Mouse (Mus musculus) forebrain, embryonic 14.5 days (tissue): ENCODE data around the gene Gda. TPM values are rescaled to one million over a fixed set of nuclear protein-coding genes. Genes with fewer than 3 reads are reported as not detected.

Experiments used
- ATAC-seq: fragments of 200-750 bp; cut with Nextera tagmentation; 2 replicates; pipeline ENCODE4 v1.8.0; 2017; ENCODE audit warnings: mild to moderate bottlenecking, moderate library complexity
- DNase-seq: peaks from one replicate; pipeline ENCODE4 v3.0.0-alpha.2; 2015; ENCODE audit warnings: low spot score
- H3K27ac ChIP-seq: fragments of 300-500 bp; sonication (generic); 2 replicates; pipeline ENCODE4 v1.5.1; 2014; ENCODE audit warnings: low read depth, mild to moderate bottlenecking, control low read depth, low read length, moderate library complexity
- H3K27me3 ChIP-seq: fragments of 300-500 bp; sonication (generic); replicated peaks from 2 replicates; pipeline ENCODE4 v1.6.1; 2014; ENCODE audit warnings: low read length, control low read depth, mixed read lengths; ENCODE audit not compliant: control insufficient read depth, insufficient read depth
- H3K36me3 ChIP-seq: fragments of 300-500 bp; sonication (generic); 2 replicates; pipeline ENCODE4 v1.6.1; 2014; ENCODE audit warnings: low read length, control low read depth; ENCODE audit not compliant: control insufficient read depth, insufficient read depth
- H3K4me1 ChIP-seq: fragments of 300-500 bp; sonication (generic); 2 replicates; pipeline ENCODE4 v1.6.1; 2014; ENCODE audit warnings: antibody characterized with exemption, low read length, control low read depth; ENCODE audit not compliant: control insufficient read depth, insufficient read depth
- H3K4me2 ChIP-seq: fragments of 300-500 bp; sonication (generic); 2 replicates; pipeline ENCODE4 v1.6.1; 2014; ENCODE audit warnings: mild to moderate bottlenecking, control low read depth, low read length
- H3K4me3 ChIP-seq: fragments of 300-500 bp; sonication (generic); 2 replicates; pipeline ENCODE4 v1.5.1; 2014; ENCODE audit warnings: low read depth, low read length, control low read depth
- H3K9ac ChIP-seq: fragments of 300-500 bp; sonication (generic); 2 replicates; pipeline ENCODE4 v1.6.1; 2014; ENCODE audit warnings: mild to moderate bottlenecking, low read length, control low read depth, moderate library complexity
- H3K9me3 ChIP-seq: fragments of 300-500 bp; sonication (generic); replicated peaks from 2 replicates; pipeline ENCODE4 v1.6.1; 2016; ENCODE audit warnings: low read length, control low read depth, mixed read lengths; ENCODE audit not compliant: control insufficient read depth
- WGBS: fragments of 180-500 bp; shearing (Covaris S2); extraction: QIAGEN DNeasy Blood & Tissue Kit; methylation state at CpG from one replicate; pipeline ENCODE4 v1.1.7; 2014; 5-methylcytosine and 5-hydroxymethylcytosine counted together
- polyA plus RNA-seq: library from polyadenylated mRNA; unstranded; fragments of >200 nt; fragmentation: Nextera tagmentation; extraction: Ambion mirVana; gene quantifications from 2 replicates; pipeline ENCODE4 v1.2.1, GENCODE M21; 2014

Gene Gda
- polyA plus RNA-seq, result 0.79 and 1.5 TPM in 2 replicates

GRCm38 (mm10) chr19:21473345-21473744 lies at the start of gene Gda:
Gene Gda (minus strand): TSS chr19:21473445.
- 72% methylated on average over 2 of the region's 2 CpGs for WGBS
- Histone ChIP-seq H3K9me3 (no peaks in the 10 kb centered on the region), H3K27me3 (peaks cover 11% of the 10 kb centered on the region; the same call in 1 of the 2 replicates), H3K4me3 (peak within 1 kb of the TSS; percentile 37), H3K27ac (no peak within 1 kb of the TSS), H3K4me1 (no peaks in the 10 kb centered on the region), H3K36me3 (no peaks in the 10 kb centered on the region), H3K4me2 (peak within 1 kb of the TSS; percentile 73), H3K9ac (peak within 1 kb of the TSS; percentile 45; the same call in 1 of the 2 replicates)
- ATAC-seq (no peak), DNase-seq (no peak)

- no peaks in the 10 kb centered on the region for H3K4me1 ChIP-seq
- DNase-seq (no peak), ATAC-seq (no peak)
- no peak overlapping the region for H3K4me3 ChIP-seq
- H3K9ac ChIP-seq, result no peak overlapping the region
- H3K4me2 ChIP-seq, result no peak overlapping the region
- no peaks in the 10 kb centered on the region for H3K27me3 ChIP-seq
- H3K27ac ChIP-seq, result no peak overlapping the region
- 75% methylated on average over 2 of the region's 2 CpGs for WGBS
- no peaks in the 10 kb centered on the region for H3K9me3 ChIP-seq
- H3K36me3 ChIP-seq, result no peaks in the 10 kb centered on the region
Observed at GRCm38 (mm10) chr19:21520280-21520679, 47.0 kb upstream of the Gda start.

- no peak overlapping the region for H3K27ac ChIP-seq
- H3K9ac ChIP-seq, result no peak overlapping the region
- H3K36me3 ChIP-seq, result no peaks in the 10 kb centered on the region
- H3K4me3 ChIP-seq, result no peak overlapping the region
- H3K4me2 ChIP-seq, result no peak overlapping the region
- H3K27me3 ChIP-seq, result no peaks in the 10 kb centered on the region
- peak; percentile 45 for DNase-seq
- no peaks in the 10 kb centered on the region for H3K9me3 ChIP-seq
- 66% methylated on average over 3 of the region's 3 CpGs for WGBS
- ATAC-seq, result no peak
- no peaks in the 10 kb centered on the region for H3K4me1 ChIP-seq
Observed at GRCm38 (mm10) chr19:21510116-21510515, 36.9 kb upstream of the Gda start.

GRCm38 (mm10) chr19:21507561-21508232 lies 34.5 kb upstream of the Gda start:
- no peak overlapping the region for H3K4me3 ChIP-seq
- H3K36me3 ChIP-seq, result no peaks in the 10 kb centered on the region
- no peak overlapping the region for H3K9ac ChIP-seq
- H3K9me3 ChIP-seq, result no peaks in the 10 kb centered on the region
- no peak overlapping the region for H3K4me2 ChIP-seq
- no peak for DNase-seq
- 85% methylated on average over 7 of the region's 7 CpGs for WGBS
- H3K4me1 ChIP-seq, result no peaks in the 10 kb centered on the region
- H3K27me3 ChIP-seq, result no peaks in the 10 kb centered on the region
- no peak overlapping the region for H3K27ac ChIP-seq
- no peak for ATAC-seq

- Histone ChIP-seq H3K4me3 (no peak overlapping the region), H3K9me3 (no peaks in the 10 kb centered on the region), H3K27me3 (no peaks in the 10 kb centered on the region), H3K4me2 (no peak overlapping the region), H3K27ac (no peak overlapping the region), H3K9ac (no peak overlapping the region), H3K36me3 (no peaks in the 10 kb centered on the region), H3K4me1 (no peaks in the 10 kb centered on the region)
- DNase-seq (no peak), ATAC-seq (no peak)
- 90% methylated on average over 2 of the region's 2 CpGs for WGBS
Observed at GRCm38 (mm10) chr19:21507133-21507532, 33.9 kb upstream of the Gda start.

GRCm38 (mm10) chr19:21504716-21505115 lies 31.5 kb upstream of the Gda start:
- Histone ChIP-seq H3K4me3 (no peak overlapping the region), H3K4me1 (no peaks in the 10 kb centered on the region), H3K27ac (no peak overlapping the region), H3K4me2 (no peak overlapping the region), H3K27me3 (no peaks in the 10 kb centered on the region), H3K36me3 (no peaks in the 10 kb centered on the region), H3K9me3 (no peaks in the 10 kb centered on the region), H3K9ac (no peak overlapping the region)
- 89% methylated on average over 2 of the region's 2 CpGs for WGBS
- DNase-seq (no peak), ATAC-seq (no peak)

DNA sequence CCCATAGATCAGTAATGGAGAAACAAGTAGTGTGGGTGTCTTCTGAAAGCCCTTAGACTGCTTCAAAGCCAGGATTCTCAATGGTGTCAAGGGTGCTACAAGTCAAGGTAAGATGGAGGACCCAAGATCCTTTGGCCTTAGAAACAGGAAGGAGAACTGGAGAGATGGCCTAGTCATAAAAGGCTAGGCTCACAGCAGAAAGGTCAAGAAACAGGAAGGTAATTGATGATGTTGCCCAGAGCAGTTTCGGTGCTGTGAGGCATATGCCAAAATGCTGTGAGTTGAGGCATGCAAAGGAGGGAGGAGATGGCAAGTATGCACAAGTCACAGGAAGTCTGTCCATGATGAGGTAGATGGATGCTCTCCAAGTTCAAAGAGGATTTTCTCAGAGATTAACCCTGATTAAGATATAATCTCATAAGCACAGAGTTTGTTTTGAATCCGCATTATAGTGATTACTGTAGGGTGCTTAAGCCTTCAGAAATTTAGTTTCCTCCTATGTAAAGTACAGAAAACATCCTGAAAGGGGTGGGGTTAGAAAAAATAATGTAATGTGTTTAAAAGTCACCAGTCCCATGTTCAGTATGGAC lies 26.2 kb upstream of the Gda start:
- Histone ChIP-seq H3K4me3 (no peak overlapping the region), H3K9ac (no peak overlapping the region), H3K4me2 (no peak overlapping the region), H3K27me3 (no peaks in the 10 kb centered on the region), H3K9me3 (no peaks in the 10 kb centered on the region), H3K36me3 (no peaks in the 10 kb centered on the region), H3K27ac (no peak overlapping the region), H3K4me1 (no peaks in the 10 kb centered on the region)
- no peak for DNase-seq
- WGBS, result 97% methylated on average over 2 of the region's 2 CpGs
- no peak for ATAC-seq

- Histone ChIP-seq H3K27me3 (no peaks in the 10 kb centered on the region), H3K36me3 (no peaks in the 10 kb centered on the region), H3K4me1 (no peaks in the 10 kb centered on the region), H3K27ac (no peak overlapping the region), H3K4me2 (no peak overlapping the region), H3K9ac (no peak overlapping the region), H3K9me3 (no peaks in the 10 kb centered on the region), H3K4me3 (no peak overlapping the region)
- no peak for ATAC-seq
- no peak for DNase-seq
- WGBS, result 87% methylated on average over 4 of the region's 4 CpGs
Observed at GRCm38 (mm10) chr19:21495817-21496216, 22.6 kb upstream of the Gda start.

- Histone ChIP-seq H3K4me1 (no peaks in the 10 kb centered on the region), H3K27me3 (no peaks in the 10 kb centered on the region), H3K4me3 (no peak overlapping the region), H3K27ac (no peak overlapping the region), H3K9ac (no peak overlapping the region), H3K9me3 (no peaks in the 10 kb centered on the region), H3K4me2 (no peak overlapping the region), H3K36me3 (no peaks in the 10 kb centered on the region)
- WGBS, result 80% methylated on average over 10 of the region's 10 CpGs
- no peak for ATAC-seq
- no peak for DNase-seq
Observed at GRCm38 (mm10) chr19:21493807-21494521, 20.7 kb upstream of the Gda start.
